Mouse (Mus musculus) mammary gland, adult 2 months (tissue): ENCODE results near the gene Trim30c. TPM values are rescaled to one million over a fixed set of nuclear protein-coding genes. Genes with fewer than 3 reads are reported as not detected.

ENCODE experiments used
- polyA plus RNA-seq: library from polyadenylated mRNA; depleted of rRNA; stranded (reverse); fragments of >200 nt; gene quantifications from 2 replicates; pipeline ENCODE4 v1.2.3, GENCODE M21; 2012; ENCODE audit warnings: low replicate concordance; rRNA removed

Gene Trim30c
- polyA plus RNA-seq: 0.27 and 0.29 TPM in 2 replicates

DNA sequence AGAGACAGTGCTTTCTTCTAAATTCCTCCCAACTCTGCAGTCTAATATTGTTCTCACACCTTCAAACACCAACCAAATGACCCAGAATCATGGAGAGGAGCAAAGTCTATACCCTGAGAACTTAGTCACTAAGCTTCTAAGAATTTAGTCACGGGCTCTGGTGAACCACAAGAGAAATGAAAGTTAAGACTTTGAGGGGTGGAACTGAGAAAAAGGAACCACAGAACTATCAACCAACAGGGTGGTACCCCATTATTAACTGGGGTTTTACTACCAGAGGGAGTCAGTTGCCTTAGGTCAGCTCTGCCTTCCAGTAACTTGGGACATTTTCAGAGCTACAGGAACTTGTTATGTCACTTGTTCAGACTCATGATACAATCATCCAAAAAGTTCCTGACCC, at the start of gene Trim30c:
Gene Trim30c, minus strand, starts transcription at position 140 of the 400 bp plus-strand sequence.

DNA sequence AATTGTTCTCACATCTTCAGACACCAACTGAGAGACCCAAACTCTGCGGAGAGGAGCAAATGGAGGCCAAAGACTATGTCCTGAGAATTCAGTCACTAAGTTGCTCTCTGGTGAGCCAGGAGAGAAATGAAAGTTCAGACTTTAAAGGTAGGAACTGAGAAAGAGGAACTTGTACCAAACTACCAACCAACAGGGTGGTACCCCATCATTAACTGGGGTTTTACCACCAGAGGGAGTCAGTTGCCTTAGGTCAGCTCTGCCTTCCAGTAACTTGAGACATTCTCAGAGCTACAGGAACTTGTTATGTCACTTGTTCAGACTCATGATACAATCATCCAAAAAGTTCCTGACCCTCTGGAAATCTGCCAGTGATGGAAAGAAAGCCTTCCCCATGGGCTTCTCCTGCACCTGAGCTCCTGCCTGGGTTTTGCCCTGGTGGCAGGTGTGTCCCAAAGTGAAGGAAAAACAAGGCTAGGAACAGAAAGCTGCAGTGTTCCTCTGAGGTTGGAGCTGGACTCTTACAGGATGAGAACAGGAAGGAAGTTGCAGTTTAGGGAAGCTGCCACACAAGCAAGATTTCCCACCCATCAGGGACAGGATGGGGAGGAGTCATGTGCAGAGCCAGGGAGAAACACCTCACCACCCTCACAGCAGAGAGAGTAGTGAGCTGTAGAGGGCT, 30.8 kb downstream of the Trim30c start, which contains the start of gene Trim30b:
Gene Trim30b, minus strand, starts transcription at position 149 of the 679 bp plus-strand sequence.

DNA sequence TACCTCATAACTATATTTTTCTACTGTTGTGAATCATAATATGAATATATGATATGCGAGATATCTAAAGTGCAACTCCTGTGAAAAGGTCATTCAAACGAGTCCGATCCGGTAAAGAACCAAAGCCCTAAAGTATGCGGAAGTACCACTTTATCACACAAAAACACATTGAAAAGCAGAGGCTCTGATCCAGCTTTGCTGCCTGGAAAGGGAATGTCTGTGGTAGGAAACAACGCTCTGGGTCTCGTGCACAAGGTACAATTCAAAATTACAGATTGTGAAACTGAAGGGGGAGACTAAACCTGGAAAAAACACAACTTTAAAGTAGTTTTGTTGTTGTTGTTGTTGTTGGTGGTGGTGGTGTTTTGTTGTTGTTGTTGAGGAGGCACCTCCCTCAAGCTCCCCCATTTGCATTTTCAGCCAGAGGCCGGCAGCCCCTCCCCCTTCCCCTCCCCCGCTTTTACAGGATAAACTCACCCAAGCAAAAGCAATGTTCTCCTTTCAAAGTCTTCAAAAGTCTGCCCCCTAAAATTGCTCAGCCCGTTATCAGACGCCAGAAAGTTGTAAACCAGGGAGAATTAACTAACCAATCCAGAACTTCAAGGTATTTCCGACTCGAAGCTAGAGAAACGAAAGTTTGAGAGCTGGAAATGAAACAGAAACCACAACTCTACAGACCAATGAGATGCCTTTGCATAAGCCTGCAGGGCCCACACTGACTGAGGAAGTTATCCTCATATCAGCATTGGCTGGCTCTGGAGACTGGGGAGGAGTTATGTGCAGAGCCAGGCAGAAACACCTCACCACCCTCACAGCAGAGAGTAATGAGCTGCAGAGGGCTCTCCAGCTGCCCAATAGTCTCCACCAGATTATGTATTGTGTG, 47.7 kb downstream of the Trim30c start, which contains the start of gene Trim12c:
Gene Trim12c, minus strand, starts transcription at position 646 of the 883 bp plus-strand sequence.

Other genes with a start within 250 kb of the Trim30c start
- not detected in 2 replicates for gene Olfm5, start 236.0 kb downstream of the Trim30c start, polyA plus RNA-seq
- gene Olfr648, start 217.4 kb downstream of the Trim30c start, polyA plus RNA-seq: not detected in 2 replicates
- gene Olfr649, start 204.9 kb downstream of the Trim30c start, polyA plus RNA-seq: not detected in 2 replicates
- 0.97 and 1.1 TPM in 2 replicates for gene Trim6, start 182.0 kb downstream of the Trim30c start, polyA plus RNA-seq
- gene Trim34a, start 156.4 kb downstream of the Trim30c start, polyA plus RNA-seq: 10.2 and 25.5 TPM in 2 replicates
- 0.94 and 2.2 TPM in 2 replicates for gene Trim5, start 112.7 kb downstream of the Trim30c start, polyA plus RNA-seq
- 5.0 and 10.4 TPM in 2 replicates for gene Trim12a, start 85.4 kb downstream of the Trim30c start, polyA plus RNA-seq
- gene Trim34b, start 71.4 kb downstream of the Trim30c start, polyA plus RNA-seq: 3.1 and 4.1 TPM in 2 replicates
- 3.1 and 6.3 TPM in 2 replicates for gene Trim12c, start 47.5 kb downstream of the Trim30c start, polyA plus RNA-seq
- 0.74 and 1.5 TPM in 2 replicates for gene Trim30b, start 31.0 kb downstream of the Trim30c start, polyA plus RNA-seq
- gene Trim30a, start 64.4 kb upstream of the Trim30c start, polyA plus RNA-seq: 5.6 and 13.5 TPM in 2 replicates
- 2.2 and 8.1 TPM in 2 replicates for gene Trim30d, start 107.0 kb upstream of the Trim30c start, polyA plus RNA-seq
- not detected in 2 replicates for gene Olfr651, start 149.3 kb upstream of the Trim30c start, polyA plus RNA-seq
- not detected in 2 replicates for gene Olfr652, start 160.1 kb upstream of the Trim30c start, polyA plus RNA-seq
- not detected in 2 replicates for gene Olfr653, start 176.5 kb upstream of the Trim30c start, polyA plus RNA-seq
- not detected in 2 replicates for gene Olfr654, start 186.2 kb upstream of the Trim30c start, polyA plus RNA-seq
- not detected in 2 replicates for gene Olfr655, start 200.9 kb upstream of the Trim30c start, polyA plus RNA-seq
- not detected in 2 replicates for gene Olfr656, start 213.1 kb upstream of the Trim30c start, polyA plus RNA-seq
- not detected in 2 replicates for gene Olfr657, start 224.0 kb upstream of the Trim30c start, polyA plus RNA-seq
- not detected in 2 replicates for gene Olfr658, start 246.5 kb upstream of the Trim30c start, polyA plus RNA-seq